Mouse (Mus musculus): ENCODE measurements at regions not wholly inside any gene's neighbourhood (a gene's known extent, or its start where the extent isn't known, plus 50 kb on each side); places are given as distances from the start of the nearest gene placed in this dataset.
"Not testable (repeated sequence)": the region's sequence is repeated elsewhere in the genome, so short reads cannot be mapped to it uniquely, and the experiment has no call there.

- no peak for DNase-seq
Measured at GRCm38 (mm10) chr16:77835767-77836166, 233.9 kb upstream of the Gm11146 start.

- no peak for DNase-seq
Measured at GRCm38 (mm10) chr16:77827322-77828117, 225.6 kb upstream of the Gm11146 start.

- no peak for DNase-seq
Measured at GRCm38 (mm10) chr16:77799709-77800108, 197.8 kb upstream of the Gm11146 start.

- no peak for DNase-seq
Measured at GRCm38 (mm10) chr16:77796926-77797325, 195.0 kb upstream of the Gm11146 start.

GRCm38 (mm10) chr16:77789652-77790051 is 187.8 kb upstream of the Gm11146 start:
- DNase-seq = no peak

GRCm38 (mm10) chr16:77789206-77789605 is 187.3 kb upstream of the Gm11146 start:
- no peak for DNase-seq

GRCm38 (mm10) chr16:77788781-77789150 is 186.9 kb upstream of the Gm11146 start:
- DNase-seq = no peak

GRCm38 (mm10) chr16:77788041-77788780 is 186.3 kb upstream of the Gm11146 start:
- no peak for DNase-seq

GRCm38 (mm10) chr16:77787025-77787424 is 185.1 kb upstream of the Gm11146 start:
- DNase-seq = no peak

GRCm38 (mm10) chr16:77779019-77779418 is 177.1 kb upstream of the Gm11146 start:
- no peak for DNase-seq

GRCm38 (mm10) chr16:77772075-77772474 is 170.2 kb upstream of the Gm11146 start:
- DNase-seq = no peak

- no peak for DNase-seq
Measured at GRCm38 (mm10) chr16:77760926-77761347, 159.0 kb upstream of the Gm11146 start.

- DNase-seq = no peak
Measured at GRCm38 (mm10) chr16:77760479-77760878, 158.6 kb upstream of the Gm11146 start.

GRCm38 (mm10) chr16:77759997-77760396 is 158.1 kb upstream of the Gm11146 start:
- no peak for DNase-seq

- no peak for DNase-seq
Measured at GRCm38 (mm10) chr16:77754882-77755281, 153.0 kb upstream of the Gm11146 start.

- no peak for DNase-seq
Measured at GRCm38 (mm10) chr16:77749474-77749873, 147.6 kb upstream of the Gm11146 start.

- DNase-seq = no peak
Measured at GRCm38 (mm10) chr16:77743838-77744237, 141.9 kb upstream of the Gm11146 start.

GRCm38 (mm10) chr16:77738821-77739220 is 136.9 kb upstream of the Gm11146 start:
- DNase-seq = no peak

- no peak for DNase-seq
Measured at GRCm38 (mm10) chr16:77719377-77719776, 117.5 kb upstream of the Gm11146 start.

GRCm38 (mm10) chr16:77717766-77718165 is 115.9 kb upstream of the Gm11146 start:
- DNase-seq = not testable (repeated sequence)

GRCm38 (mm10) chr16:77704726-77705125 is 102.8 kb upstream of the Gm11146 start:
- DNase-seq = no peak

GRCm38 (mm10) chr16:77695443-77695842 is 93.5 kb upstream of the Gm11146 start:
- no peak for DNase-seq

GRCm38 (mm10) chr16:77687056-77687839 is 85.4 kb upstream of the Gm11146 start:
- DNase-seq = no peak

Data from thymus, postnatal 14 days (tissue).